29 mouse cellular contexts compared by ENCODE assay signal in the genomic region with DNA sequence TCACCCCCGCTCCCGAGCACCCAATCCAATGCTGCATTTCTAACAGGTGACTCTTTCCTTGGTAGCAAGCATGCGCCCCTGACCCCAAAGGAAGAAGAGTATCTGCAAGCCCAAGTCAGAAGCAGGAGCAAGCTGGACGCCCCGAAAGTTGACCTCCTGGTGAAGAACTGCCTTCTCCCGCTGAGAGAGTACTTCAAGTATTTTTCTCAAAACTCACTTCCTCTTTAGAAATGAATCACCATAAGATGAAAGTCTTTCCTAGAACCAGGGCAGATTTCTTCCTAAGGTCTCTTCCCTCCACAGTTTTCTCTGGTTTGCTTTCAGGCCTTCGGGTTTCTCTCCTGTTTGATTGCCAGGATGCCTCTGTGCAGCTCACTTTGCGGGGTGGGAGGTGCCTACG. TPM values are rescaled to one million over a fixed set of nuclear protein-coding genes. Genes with fewer than 3 reads are reported as not detected.
A peak's percentile ranks its signal among the peaks of the same experiment; 100 is the strongest.
DNase-seq lines count a peak whose midpoint lies in the region; ATAC-seq and TF ChIP-seq lines count a peak whose summit lies in the region.
"Had no signal": no experiment of that assay in that cellular context is flagged by ENCODE, and none has a peak within 500 bp of the region (broad histone marks: within the 10 kb centered on the region; RNA-seq: fewer than 3 reads in every experiment).

No protein-coding gene starts in this region.

- H3K4me2 ChIP-seq in midbrain, postnatal 0 days (ENCODE audit: low read depth, low read length, poor library complexity, severe bottlenecking): no peak overlapping the region
- no peak overlapping the region for H3K4me2 ChIP-seq in liver, embryonic 12.5 days
- H3K4me2 ChIP-seq: embryonic facial prominence, embryonic 12.5 days; embryonic facial prominence, embryonic 15.5 days; heart, embryonic 11.5 days; hindbrain, embryonic 13.5 days had no signal

- no peaks in the 10 kb centered on the region for H3K4me1 ChIP-seq in lung, adult 2 months (ENCODE audit: control insufficient read depth, insufficient read depth, low read length)
- H3K4me1 ChIP-seq in midbrain, postnatal 0 days (ENCODE audit: insufficient read depth, low read length): no peaks in the 10 kb centered on the region
- H3K4me1 ChIP-seq in liver, embryonic 12.5 days: no peaks in the 10 kb centered on the region
- H3K4me1 ChIP-seq: embryonic facial prominence, embryonic 12.5 days; embryonic facial prominence, embryonic 15.5 days; hindbrain, embryonic 13.5 days had no signal

- DNase-seq in B cell, adult 2 months: peak; percentile 20 to 25
- DNase-seq in lung, adult 2 months: no peak
- no peak for DNase-seq in midbrain, postnatal 0 days (ENCODE audit: low spot score)
- no peak for DNase-seq in layer of hippocampus, adult 9-11 months
- DNase-seq: adrenal gland, postnatal 10 days; adrenal gland, postnatal 36 days; cerebellum, adult 18-20 months; cerebellum, adult 9-10 months; cerebellum, postnatal 14 days; forebrain, postnatal 0 days; gastrocnemius, postnatal 25 days had no signal

- no peaks in the 10 kb centered on the region for H3K9me3 ChIP-seq in midbrain, postnatal 0 days (ENCODE audit: low read length)
- H3K9me3 ChIP-seq in liver, embryonic 12.5 days (replicated peaks): no peaks in the 10 kb centered on the region
- H3K9me3 ChIP-seq: embryonic facial prominence, embryonic 12.5 days; embryonic facial prominence, embryonic 15.5 days; G1E; hindbrain, embryonic 13.5 days had no signal

- no peaks in the 10 kb centered on the region for H3K36me3 ChIP-seq in midbrain, postnatal 0 days (ENCODE audit: insufficient read depth, low read length)
- H3K36me3 ChIP-seq in liver, embryonic 12.5 days: no peaks in the 10 kb centered on the region
- H3K36me3 ChIP-seq: embryonic facial prominence, embryonic 12.5 days; embryonic facial prominence, embryonic 15.5 days; G1E; hindbrain, embryonic 13.5 days had no signal

- no peak for TF ChIP-seq CTCF in lung, adult 2 months (IDR thresholded peaks at IDR 0.05; ENCODE audit: insufficient read depth, low read length)
- TF ChIP-seq CTCF in midbrain, postnatal 0 days (IDR thresholded peaks at IDR 0.05): no peak

- WGBS in lung, adult 2 months: 71% methylated on average over 9 of the region's 9 CpGs
- WGBS in midbrain, postnatal 0 days: 92% methylated on average over 9 of the region's 9 CpGs
- 57% methylated on average over 9 of the region's 9 CpGs for WGBS in liver, embryonic 12.5 days (ENCODE audit: insufficient replicate concordance)

- H3K9ac ChIP-seq in midbrain, postnatal 0 days (replicated peaks; ENCODE audit: low read length, poor library complexity, severe bottlenecking): no peak overlapping the region
- H3K9ac ChIP-seq in liver, embryonic 12.5 days: no peak overlapping the region
- H3K9ac ChIP-seq: embryonic facial prominence, embryonic 12.5 days; embryonic facial prominence, embryonic 15.5 days; forebrain, postnatal 0 days; hindbrain, embryonic 13.5 days had no signal

- no peak overlapping the region for H3K4me3 ChIP-seq in lung, adult 2 months (replicated peaks; ENCODE audit: extremely low read depth, low read depth, low read length)
- no peak overlapping the region for H3K4me3 ChIP-seq in midbrain, postnatal 0 days (ENCODE audit: low read depth, low read length)
- no peak overlapping the region for H3K4me3 ChIP-seq in liver, embryonic 12.5 days
- H3K4me3 ChIP-seq: embryonic facial prominence, embryonic 12.5 days; embryonic facial prominence, embryonic 15.5 days; hindbrain, embryonic 13.5 days had no signal

- no peak overlapping the region for H3K27ac ChIP-seq in midbrain, postnatal 0 days (ENCODE audit: low read depth, low read length)
- H3K27ac ChIP-seq in liver, embryonic 12.5 days: no peak overlapping the region
- H3K27ac ChIP-seq: embryonic facial prominence, embryonic 12.5 days; embryonic facial prominence, embryonic 15.5 days; hindbrain, embryonic 13.5 days had no signal

- TF ChIP-seq POLR2A in lung, adult 2 months (IDR thresholded peaks at IDR 0.05; ENCODE audit: borderline replicate concordance, extremely low read depth, low read depth, low read length): no peak

- no peaks in the 10 kb centered on the region; the same call in 1 of the 2 replicates for H3K27me3 ChIP-seq in midbrain, postnatal 0 days (ENCODE audit: insufficient read depth, low read length)
- H3K27me3 ChIP-seq in liver, embryonic 12.5 days (replicated peaks): peaks cover 17% of the 10 kb centered on the region
- H3K27me3 ChIP-seq: embryonic facial prominence, embryonic 12.5 days; embryonic facial prominence, embryonic 15.5 days had no signal

- peak; percentile 71 for ATAC-seq in granulocyte monocyte progenitor cell, adult 5-6 weeks (replicated peaks; ENCODE audit: poor library complexity, severe bottlenecking)
- peak; percentile 49 for ATAC-seq in monocyte, adult 5-6 weeks (replicated peaks; ENCODE audit: insufficient number of reproducible peaks, low FRiP score, low TSS enrichment, poor library complexity, severe bottlenecking)
- no peak for ATAC-seq in midbrain, postnatal 0 days (ENCODE audit: low FRiP score)
- ATAC-seq in liver, embryonic 12.5 days: no peak
- ATAC-seq: forebrain, embryonic 14.5 days; forebrain, postnatal 0 days; hindbrain, embryonic 16.5 days; Patski had no signal

RNA-seq across cellular contexts. Expression of a gene that starts 6.0 kb away (rescaled TPM):
- 7.4 and 8.5 TPM in 2 replicates for total RNA-seq in granulocyte monocyte progenitor cell, adult 5-6 weeks (2014; fragmentation: Nextera tagmentation)
- 0.57 and 2.9 TPM in 2 replicates for total RNA-seq in granulocyte monocyte progenitor cell, adult 5-6 weeks (2017)
- 10.0 to 15.9 TPM (median 12.7 TPM) in 3 replicates for total RNA-seq in monocyte, adult 5-6 weeks (2017)
- 17.5 and 17.6 TPM in 2 replicates for polyA plus RNA-seq in lung, adult 2 months (2012; rRNA removed)
- 1.7 and 1.8 TPM in 2 replicates for total RNA-seq in midbrain, postnatal 0 days (2014; rRNA removed)
- 0.76 and 0.85 TPM in 2 replicates for polyA plus RNA-seq in midbrain, postnatal 0 days (2015; fragmentation: Nextera tagmentation; extraction: Ambion mirVana)
- 2.9 and 3.2 TPM in 2 replicates for polyA plus RNA-seq in liver, embryonic 12.5 days (2016; fragmentation: Nextera tagmentation; extraction: Ambion mirVana)
- polyA plus RNA-seq: G1E had no signal

RNA-seq across cellular contexts. Expression of a gene that starts 19.7 kb away (rescaled TPM):
- 1.0 TPM in 1 of 2 replicates, not detected in the other for total RNA-seq in granulocyte monocyte progenitor cell, adult 5-6 weeks (2014; fragmentation: Nextera tagmentation)
- not detected in 2 replicates for total RNA-seq in granulocyte monocyte progenitor cell, adult 5-6 weeks (2017)
- not detected in 3 replicates for total RNA-seq in monocyte, adult 5-6 weeks (2017)
- 0.09 and 0.16 TPM in 2 replicates for polyA plus RNA-seq in lung, adult 2 months (2012; rRNA removed)
- total RNA-seq in midbrain, postnatal 0 days (2014; rRNA removed): 0.16 and 0.33 TPM in 2 replicates
- 0.20 and 0.31 TPM in 2 replicates for polyA plus RNA-seq in midbrain, postnatal 0 days (2015; fragmentation: Nextera tagmentation; extraction: Ambion mirVana)
- 0.06 TPM in 1 of 2 replicates, not detected in the other for polyA plus RNA-seq in liver, embryonic 12.5 days (2016; fragmentation: Nextera tagmentation; extraction: Ambion mirVana)
- total RNA-seq: adrenal gland, adult 18-20 months; adrenal gland, postnatal 36 days; forebrain, postnatal 0 days; G1E; gastrocnemius, adult 8-10 months; gastrocnemius, postnatal 25 days; heart, adult 8-10 months; heart, postnatal 25 days had no signal
- polyA plus RNA-seq: heart, postnatal 0 days had no signal

RNA-seq across cellular contexts. Expression of a gene that starts 21.4 kb away (rescaled TPM):
- total RNA-seq in granulocyte monocyte progenitor cell, adult 5-6 weeks (2014; fragmentation: Nextera tagmentation): 0.45 TPM in 1 of 2 replicates, not detected in the other
- total RNA-seq in granulocyte monocyte progenitor cell, adult 5-6 weeks (2017): 0.67 and 1.6 TPM in 2 replicates
- total RNA-seq in monocyte, adult 5-6 weeks (2017): not detected in 3 replicates
- polyA plus RNA-seq in lung, adult 2 months (2012; rRNA removed): 0.52 and 0.64 TPM in 2 replicates
- total RNA-seq in midbrain, postnatal 0 days (2014; rRNA removed): not detected in 2 replicates
- polyA plus RNA-seq in midbrain, postnatal 0 days (2015; fragmentation: Nextera tagmentation; extraction: Ambion mirVana): not detected in 2 replicates
- not detected in 2 replicates for polyA plus RNA-seq in liver, embryonic 12.5 days (2016; fragmentation: Nextera tagmentation; extraction: Ambion mirVana)
- total RNA-seq: forebrain, postnatal 0 days; gastrocnemius, adult 8-10 months; gastrocnemius, postnatal 25 days had no signal
- polyA plus RNA-seq: forebrain, embryonic 11.5 days; forebrain, embryonic 14.5 days; forebrain, postnatal 0 days; G1E; heart, embryonic 11.5 days; heart, embryonic 14.5 days; heart, postnatal 0 days; hindbrain, embryonic 13.5 days; hindbrain, embryonic 16.5 days had no signal

RNA-seq across cellular contexts. Expression of a gene that starts 53.2 kb away (rescaled TPM):
- 30.6 and 39.4 TPM in 2 replicates for total RNA-seq in granulocyte monocyte progenitor cell, adult 5-6 weeks (2014; fragmentation: Nextera tagmentation)
- 39.6 and 43.5 TPM in 2 replicates for total RNA-seq in granulocyte monocyte progenitor cell, adult 5-6 weeks (2017)
- 46.0 to 51.9 TPM (median 46.4 TPM) in 3 replicates for total RNA-seq in monocyte, adult 5-6 weeks (2017)
- 55.8 and 70.0 TPM in 2 replicates for polyA plus RNA-seq in lung, adult 2 months (2012; rRNA removed)
- total RNA-seq in midbrain, postnatal 0 days (2014; rRNA removed): 165 and 166 TPM in 2 replicates
- polyA plus RNA-seq in midbrain, postnatal 0 days (2015; fragmentation: Nextera tagmentation; extraction: Ambion mirVana): 98.5 and 104 TPM in 2 replicates
- 152 and 157 TPM in 2 replicates for polyA plus RNA-seq in liver, embryonic 12.5 days (2016; fragmentation: Nextera tagmentation; extraction: Ambion mirVana)

Comparison
In these comparisons a context has a peak if more than half of its experiments do, and no peak if none do; other contexts are left out.
1. DNase-seq: peak in B cell, adult 2 months (2 of 2); none in lung, adult 2 months (single experiment), midbrain, postnatal 0 days (single experiment) and layer of hippocampus, adult 9-11 months (single experiment).
2. ATAC-seq: peak in granulocyte monocyte progenitor cell, adult 5-6 weeks (single experiment) and monocyte, adult 5-6 weeks (single experiment); none in midbrain, postnatal 0 days (single experiment) and liver, embryonic 12.5 days (single experiment).